Mouse (Mus musculus): ENCODE measurements around the gene Jun. TPM values are rescaled to one million over a fixed set of nuclear protein-coding genes. Genes with fewer than 3 reads are reported as not detected.
A peak's percentile ranks its signal among the peaks of the same experiment; 100 is the strongest.

Jun gene
- polyA plus RNA-seq (2016; fragmentation: Nextera tagmentation; extraction: Ambion mirVana), result 112 and 118 TPM in 2 replicates

DNA sequence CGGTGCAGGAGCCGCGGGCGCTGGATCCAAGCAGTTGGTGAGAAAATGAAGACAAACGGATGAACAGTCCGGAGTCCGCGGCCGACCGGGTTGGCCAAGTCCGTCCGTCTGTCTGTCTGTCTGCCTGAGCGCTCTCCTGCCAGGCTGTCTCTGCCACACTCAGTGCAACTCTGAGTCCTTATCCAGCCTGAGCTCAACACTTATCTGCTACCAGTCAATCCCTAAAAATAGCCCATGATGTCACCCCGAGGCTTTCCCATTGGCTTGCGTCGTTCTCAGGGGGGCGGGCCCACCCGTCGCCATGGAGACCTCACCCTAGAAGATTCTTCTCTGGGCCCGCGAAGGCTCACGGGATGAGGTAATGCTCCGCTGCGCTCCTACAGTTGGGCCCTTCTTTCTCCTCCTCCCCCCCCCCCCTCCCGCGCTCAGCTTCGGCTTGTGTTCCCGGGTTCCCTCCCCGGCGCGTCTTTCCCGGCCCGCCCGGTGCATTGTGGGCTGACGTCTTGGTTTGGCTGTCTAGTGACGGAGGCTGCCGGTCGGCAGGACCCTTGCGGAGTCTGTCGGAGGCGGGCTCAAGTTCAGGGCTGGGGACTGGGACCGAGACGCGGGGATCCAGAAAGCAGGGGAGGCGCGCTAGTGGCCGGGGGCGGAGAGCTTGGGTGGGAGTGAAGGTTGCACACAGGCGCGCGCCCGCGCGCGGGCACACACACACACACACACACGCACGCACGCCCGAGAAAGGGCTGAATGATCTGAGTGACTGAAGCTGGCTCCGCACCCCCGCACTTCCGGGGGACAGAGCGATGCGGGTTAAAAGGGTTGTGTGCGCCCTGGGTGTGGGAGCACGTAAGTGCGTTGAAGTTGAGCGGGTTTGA, at the start of gene Jun:
Gene Jun, minus strand, starts transcription at position 198 of the 875 bp plus-strand sequence.
- H3K27me3 ChIP-seq, result no peaks in the 10 kb centered on the region
- H3K36me3 ChIP-seq, result no peaks in the 10 kb centered on the region
- no peaks in the 10 kb centered on the region for H3K9me3 ChIP-seq
- peaks cover 16% of the 10 kb centered on the region for H3K4me1 ChIP-seq
- peak within 1 kb of the TSS; percentile 93 for H3K4me2 ChIP-seq (replicated peaks)
- peak within 1 kb of the TSS; percentile 99 for H3K27ac ChIP-seq
- H3K9ac ChIP-seq, result peak within 1 kb of the TSS; percentile 86
- H3K4me3 ChIP-seq, result peak within 1 kb of the TSS; percentile 69
- under 1% methylated on average over 68 of the region's 68 CpGs for WGBS
- peak; percentile 90 for ATAC-seq (ENCODE audit: insufficient number of reproducible peaks, insufficient read depth, low FRiP score, low TSS enrichment)

DNA sequence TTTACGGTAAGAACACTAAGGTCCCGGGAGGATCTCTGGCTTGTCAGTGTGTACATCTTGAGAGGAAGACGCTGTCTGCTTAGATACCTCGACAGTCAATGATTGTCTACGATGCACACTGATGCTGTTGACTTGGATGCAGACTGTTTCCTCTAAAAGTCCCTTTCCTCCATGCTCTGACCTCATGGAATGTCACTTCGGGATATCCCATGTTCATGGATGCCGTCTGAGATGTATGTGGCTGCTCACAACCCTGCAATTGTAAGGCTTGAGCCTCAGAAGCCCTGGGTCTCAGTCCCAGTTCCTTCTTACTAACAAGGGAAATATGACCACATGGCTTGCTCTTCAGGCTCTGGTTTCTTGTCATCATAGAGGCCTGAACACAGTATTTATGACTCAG, 49.7 kb upstream of the Jun start:
- H3K4me1 ChIP-seq, result peaks cover 37% of the 10 kb centered on the region
- WGBS, result 94% methylated on average over 7 of the region's 7 CpGs
- H3K27me3 ChIP-seq, result no peaks in the 10 kb centered on the region
- no peak overlapping the region for H3K27ac ChIP-seq
- H3K36me3 ChIP-seq, result no peaks in the 10 kb centered on the region
- peaks cover 7% of the 10 kb centered on the region for H3K9me3 ChIP-seq
- H3K9ac ChIP-seq, result no peak overlapping the region
- no peak overlapping the region for H3K4me3 ChIP-seq
- no peak overlapping the region for H3K4me2 ChIP-seq (replicated peaks)
- ATAC-seq (ENCODE audit: insufficient number of reproducible peaks, insufficient read depth, low FRiP score, low TSS enrichment), result no peak

DNA sequence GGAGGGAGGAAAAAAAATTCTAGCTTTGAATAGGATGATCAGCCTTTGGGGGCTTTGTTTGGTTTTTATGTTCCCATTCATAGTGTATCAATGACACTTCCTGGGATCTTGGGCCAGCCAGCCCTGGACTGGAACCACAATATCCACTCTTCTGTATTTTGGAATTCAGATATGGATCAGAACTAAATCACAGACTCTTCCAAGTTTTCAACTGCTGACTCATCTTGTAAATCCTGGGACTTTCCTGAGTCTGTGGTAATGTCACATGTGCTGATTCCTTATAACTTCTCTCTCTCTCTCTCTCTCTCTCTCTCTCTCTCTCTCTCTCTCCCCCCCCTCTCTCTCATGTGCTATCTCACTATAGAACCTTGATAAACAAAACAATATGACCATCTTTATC, 48.7 kb upstream of the Jun start:
- no peak overlapping the region for H3K4me2 ChIP-seq (replicated peaks)
- H3K9me3 ChIP-seq, result peaks cover 7% of the 10 kb centered on the region
- H3K9ac ChIP-seq, result no peak overlapping the region
- no peaks in the 10 kb centered on the region for H3K27me3 ChIP-seq
- H3K27ac ChIP-seq, result no peak overlapping the region
- H3K4me3 ChIP-seq, result no peak overlapping the region
- peaks cover 27% of the 10 kb centered on the region for H3K4me1 ChIP-seq
- H3K36me3 ChIP-seq, result no peaks in the 10 kb centered on the region
- ATAC-seq (ENCODE audit: insufficient number of reproducible peaks, insufficient read depth, low FRiP score, low TSS enrichment), result no peak

DNA sequence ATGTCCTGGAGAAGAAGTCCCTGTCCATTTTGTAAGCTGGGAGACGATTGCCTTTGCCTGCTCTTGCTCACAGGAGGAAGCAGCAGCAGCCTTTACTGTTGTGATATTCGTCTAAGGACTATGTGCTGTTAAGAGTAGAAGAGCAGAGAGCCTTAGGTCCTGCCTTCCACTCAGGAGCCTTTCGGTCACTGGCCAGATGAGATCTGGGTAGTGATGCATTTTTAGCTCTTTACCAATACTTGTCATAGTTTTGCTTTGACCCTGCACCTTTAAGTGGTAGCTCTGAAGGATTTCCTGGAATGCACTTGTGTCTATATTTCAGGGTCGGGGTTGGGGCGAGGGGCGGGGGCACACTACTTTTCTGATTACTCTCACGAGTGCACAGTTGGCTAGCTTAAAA, 47.4 kb upstream of the Jun start:
- peak overlapping the region; percentile 51; the same call in 1 of the 2 replicates for H3K27ac ChIP-seq
- 55% methylated on average over 7 of the region's 7 CpGs for WGBS
- no peak for ATAC-seq (ENCODE audit: insufficient number of reproducible peaks, insufficient read depth, low FRiP score, low TSS enrichment)

DNA sequence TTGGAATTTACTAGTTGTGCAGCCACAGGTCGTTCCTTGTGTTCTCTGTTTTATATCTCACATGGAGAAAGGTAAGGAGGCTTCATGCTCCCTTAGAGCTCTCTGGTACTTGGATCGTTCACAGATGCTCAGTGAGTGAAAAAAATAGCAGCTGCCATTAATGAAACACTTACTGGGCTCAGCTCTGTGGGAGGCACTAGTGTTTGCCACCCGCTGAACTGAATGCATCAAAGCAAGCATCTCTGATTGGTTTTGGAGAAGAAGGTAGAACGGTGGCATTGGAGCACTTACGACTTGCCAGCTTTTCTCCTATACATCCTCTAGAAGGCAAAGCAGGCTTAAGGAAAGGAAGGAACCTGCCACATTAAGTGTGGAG, 46.7 kb upstream of the Jun start:
- Histone ChIP-seq H3K9ac (no peak overlapping the region), H3K27ac (peak overlapping the region; percentile 51; the same call in 1 of the 2 replicates)
- ATAC-seq (ENCODE audit: insufficient number of reproducible peaks, insufficient read depth, low FRiP score, low TSS enrichment), result no peak

More for the DNA sequence above, 47.4 kb upstream of the Jun start:
- peaks cover 22% of the 10 kb centered on the region for H3K4me1 ChIP-seq
- H3K36me3 ChIP-seq, result no peaks in the 10 kb centered on the region
- H3K27me3 ChIP-seq, result no peaks in the 10 kb centered on the region
- no peak overlapping the region for H3K9ac ChIP-seq
- H3K9me3 ChIP-seq, result peaks cover 7% of the 10 kb centered on the region
- no peak overlapping the region for H3K4me3 ChIP-seq
- no peak overlapping the region for H3K4me2 ChIP-seq (replicated peaks)

DNA sequence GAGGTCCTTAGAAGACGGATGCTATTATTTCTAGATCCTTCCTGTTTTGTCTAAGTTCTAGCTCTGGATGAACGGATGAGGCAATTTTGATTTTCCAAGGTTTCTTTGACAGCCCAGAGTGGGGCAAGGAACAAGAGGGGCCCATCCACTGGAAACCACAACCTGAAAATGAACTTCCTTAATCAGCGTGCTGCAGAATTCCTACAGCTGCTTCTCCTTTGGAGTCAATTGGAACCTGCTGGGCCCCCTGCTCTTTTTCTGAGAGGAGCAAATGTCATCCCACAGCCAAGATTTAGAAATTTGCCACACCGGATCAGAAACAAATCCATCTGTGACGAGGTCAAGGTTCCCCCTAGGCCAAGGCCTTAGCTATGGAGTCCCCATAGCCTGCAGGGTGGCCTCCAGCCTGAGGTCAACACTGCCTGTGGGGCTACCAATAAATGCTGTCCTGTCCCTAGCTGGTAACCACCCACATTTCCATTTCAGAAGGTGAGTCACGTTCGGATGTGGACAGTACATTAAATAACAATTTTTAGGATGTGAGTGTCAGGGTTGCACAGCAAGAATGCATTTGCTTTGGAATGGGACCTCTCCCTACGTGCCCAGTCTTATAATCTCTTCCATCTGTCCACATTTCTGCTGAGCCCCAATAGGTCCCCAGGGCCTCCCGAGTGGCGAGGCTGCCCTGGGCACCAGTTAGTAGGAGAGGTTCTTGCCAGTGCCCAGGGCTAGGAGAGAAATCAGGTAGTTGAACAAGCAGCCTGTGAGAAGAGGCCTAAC, 46.1 kb upstream of the Jun start:
- Histone ChIP-seq H3K27me3 (no peaks in the 10 kb centered on the region), H3K9ac (no peak overlapping the region), H3K27ac (peak overlapping the region; percentile 51; the same call in 1 of the 2 replicates), H3K4me3 (no peak overlapping the region), H3K4me2 (replicated peaks) (no peak overlapping the region), H3K4me1 (peaks cover 26% of the 10 kb centered on the region), H3K9me3 (peaks cover 7% of the 10 kb centered on the region), H3K36me3 (no peaks in the 10 kb centered on the region)
- WGBS, result 22% methylated on average over 10 of the region's 10 CpGs
- 0 out of 2 replicates have a peak, but pooled peaks have one; percentile 56 for ATAC-seq (ENCODE audit: insufficient number of reproducible peaks, insufficient read depth, low FRiP score, low TSS enrichment)

More for the DNA sequence above, 46.7 kb upstream of the Jun start:
- Histone ChIP-seq H3K4me1 (peaks cover 24% of the 10 kb centered on the region), H3K9me3 (peaks cover 7% of the 10 kb centered on the region), H3K4me3 (no peak overlapping the region), H3K4me2 (replicated peaks) (no peak overlapping the region), H3K27me3 (no peaks in the 10 kb centered on the region), H3K36me3 (no peaks in the 10 kb centered on the region)
- 34% methylated on average over 5 of the region's 5 CpGs for WGBS

DNA sequence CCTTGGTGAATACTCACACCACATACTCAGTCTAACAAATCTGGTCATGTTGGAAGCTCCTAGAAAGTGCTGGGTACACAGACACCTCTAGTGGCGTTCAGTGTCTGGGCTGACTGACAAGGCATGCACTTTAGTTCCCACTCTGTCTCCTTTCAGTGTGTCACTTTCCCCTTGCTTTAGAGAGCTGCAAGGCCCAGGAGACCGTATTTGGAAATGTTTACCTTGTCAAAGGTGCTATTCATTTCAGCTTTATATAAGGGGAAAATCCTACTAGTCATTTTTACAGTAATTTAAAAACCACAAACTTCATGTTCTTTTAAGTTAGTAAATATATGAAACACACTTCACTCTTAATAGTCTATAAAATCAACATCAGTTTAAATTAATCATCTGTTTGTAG, 44.7 kb upstream of the Jun start:
- Histone ChIP-seq H3K27me3 (no peaks in the 10 kb centered on the region), H3K27ac (no peak overlapping the region), H3K4me3 (no peak overlapping the region), H3K9me3 (peaks cover 2% of the 10 kb centered on the region), H3K36me3 (no peaks in the 10 kb centered on the region), H3K4me1 (peaks cover 26% of the 10 kb centered on the region), H3K9ac (no peak overlapping the region), H3K4me2 (replicated peaks) (no peak overlapping the region)
- ATAC-seq (ENCODE audit: insufficient number of reproducible peaks, insufficient read depth, low FRiP score, low TSS enrichment), result no peak
- WGBS, result 60% methylated on average over 2 of the region's 2 CpGs

DNA sequence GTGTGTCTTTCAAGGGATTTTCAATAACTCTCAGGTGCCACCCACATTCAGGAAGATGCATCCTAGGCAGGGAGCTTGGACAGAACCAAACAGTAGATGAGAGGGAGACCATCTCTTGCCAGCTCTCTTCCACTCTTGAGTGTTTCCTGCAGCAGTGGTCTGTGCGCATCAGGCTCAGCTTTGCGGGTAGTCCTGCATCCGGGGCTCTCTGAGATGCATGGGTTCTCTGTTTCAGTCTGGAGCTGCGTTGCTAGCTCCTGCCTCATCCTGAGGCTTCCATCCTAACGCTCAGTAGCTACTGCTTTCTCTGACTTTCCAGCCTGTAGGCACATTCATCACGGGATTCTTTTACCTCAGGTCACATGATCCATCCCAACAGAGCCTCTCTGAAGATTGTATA, 43.9 kb upstream of the Jun start:
- Histone ChIP-seq H3K4me1 (peaks cover 26% of the 10 kb centered on the region), H3K9ac (no peak overlapping the region), H3K27me3 (no peaks in the 10 kb centered on the region), H3K4me2 (replicated peaks) (no peak overlapping the region), H3K9me3 (no peaks in the 10 kb centered on the region), H3K36me3 (no peaks in the 10 kb centered on the region), H3K4me3 (no peak overlapping the region), H3K27ac (no peak overlapping the region)
- no peak for ATAC-seq (ENCODE audit: insufficient number of reproducible peaks, insufficient read depth, low FRiP score, low TSS enrichment)
- 89% methylated on average over 6 of the region's 6 CpGs for WGBS

DNA sequence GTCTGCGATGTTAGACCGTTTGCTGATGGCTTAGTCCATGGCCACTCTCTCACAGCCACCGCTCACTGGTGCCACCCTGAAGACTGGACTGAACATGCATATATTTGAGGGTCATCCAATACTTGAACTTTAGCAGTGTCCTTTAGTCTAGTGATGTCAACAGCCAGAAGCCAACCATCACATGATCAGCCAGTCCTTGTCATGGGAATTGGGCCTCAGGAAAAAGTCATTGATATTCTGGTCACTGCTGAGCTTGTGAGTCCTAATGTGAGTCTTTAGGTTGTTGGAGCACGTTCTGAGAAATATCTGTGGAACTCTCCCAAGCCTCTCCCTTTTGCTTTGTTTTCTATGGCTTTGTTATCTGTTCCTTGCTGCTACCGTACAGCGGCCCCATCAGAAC, 43.3 kb upstream of the Jun start:
- no peaks in the 10 kb centered on the region for H3K27me3 ChIP-seq
- H3K4me3 ChIP-seq, result no peak overlapping the region
- peaks cover 26% of the 10 kb centered on the region for H3K4me1 ChIP-seq
- no peaks in the 10 kb centered on the region for H3K9me3 ChIP-seq
- WGBS, result 95% methylated on average over 6 of the region's 6 CpGs
- H3K27ac ChIP-seq, result no peak overlapping the region
- H3K9ac ChIP-seq, result no peak overlapping the region
- H3K36me3 ChIP-seq, result no peaks in the 10 kb centered on the region
- no peak for ATAC-seq (ENCODE audit: insufficient number of reproducible peaks, insufficient read depth, low FRiP score, low TSS enrichment)
- H3K4me2 ChIP-seq (replicated peaks), result no peak overlapping the region

DNA sequence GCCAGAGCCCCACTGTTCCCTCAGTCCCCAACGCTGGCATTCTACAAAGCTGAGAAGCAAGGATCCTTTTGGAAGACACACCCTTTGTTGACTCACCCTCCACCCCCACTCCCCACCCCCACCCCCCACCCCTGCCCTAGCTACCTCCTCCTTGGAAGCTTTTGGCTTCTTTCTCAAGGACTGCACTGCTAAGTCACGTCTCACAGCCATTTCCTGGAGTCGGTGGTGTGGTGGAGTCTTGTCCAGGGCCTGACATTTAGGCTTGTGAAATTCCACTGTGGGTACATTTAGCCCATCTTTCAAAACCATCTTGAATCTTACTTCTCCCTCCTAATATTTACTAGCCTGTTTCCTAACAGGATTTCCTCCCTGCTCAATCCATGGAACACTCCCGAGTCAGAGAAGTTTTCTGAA, 42.7 kb upstream of the Jun start:
- no peak overlapping the region for H3K27ac ChIP-seq
- no peaks in the 10 kb centered on the region for H3K36me3 ChIP-seq
- H3K4me1 ChIP-seq, result peaks cover 26% of the 10 kb centered on the region
- 58% methylated on average over 4 of the region's 4 CpGs for WGBS
- no peak overlapping the region for H3K4me2 ChIP-seq (replicated peaks)
- no peaks in the 10 kb centered on the region for H3K9me3 ChIP-seq
- no peak for ATAC-seq (ENCODE audit: insufficient number of reproducible peaks, insufficient read depth, low FRiP score, low TSS enrichment)
- H3K27me3 ChIP-seq, result no peaks in the 10 kb centered on the region
- H3K9ac ChIP-seq, result no peak overlapping the region
- H3K4me3 ChIP-seq, result no peak overlapping the region

DNA sequence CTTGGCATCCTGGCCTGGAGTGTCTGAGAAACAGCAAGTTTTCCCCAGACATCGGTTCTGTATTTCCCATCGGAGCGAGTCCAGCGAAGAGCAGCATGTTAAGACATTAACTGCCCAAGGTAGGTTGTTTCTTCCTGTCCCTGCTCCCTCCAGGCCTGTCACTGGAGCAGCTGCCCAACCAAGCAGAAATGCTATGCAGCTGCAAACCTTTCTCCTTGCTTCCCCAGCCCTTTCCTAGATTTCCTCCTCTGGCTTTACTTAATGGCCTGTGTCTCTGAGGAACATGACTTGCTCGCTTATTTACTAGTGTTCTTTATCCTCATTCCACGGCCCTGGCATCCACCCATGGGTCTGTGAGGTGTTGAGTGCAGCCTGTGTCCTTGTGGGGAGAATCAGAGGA, 41.6 kb upstream of the Jun start:
- Histone ChIP-seq H3K36me3 (no peaks in the 10 kb centered on the region), H3K27me3 (no peaks in the 10 kb centered on the region), H3K4me2 (replicated peaks) (no peak overlapping the region), H3K4me3 (no peak overlapping the region), H3K9me3 (no peaks in the 10 kb centered on the region), H3K9ac (no peak overlapping the region), H3K27ac (no peak overlapping the region), H3K4me1 (peaks cover 18% of the 10 kb centered on the region)
- ATAC-seq (ENCODE audit: insufficient number of reproducible peaks, insufficient read depth, low FRiP score, low TSS enrichment), result no peak
- 67% methylated on average over 6 of the region's 6 CpGs for WGBS

DNA sequence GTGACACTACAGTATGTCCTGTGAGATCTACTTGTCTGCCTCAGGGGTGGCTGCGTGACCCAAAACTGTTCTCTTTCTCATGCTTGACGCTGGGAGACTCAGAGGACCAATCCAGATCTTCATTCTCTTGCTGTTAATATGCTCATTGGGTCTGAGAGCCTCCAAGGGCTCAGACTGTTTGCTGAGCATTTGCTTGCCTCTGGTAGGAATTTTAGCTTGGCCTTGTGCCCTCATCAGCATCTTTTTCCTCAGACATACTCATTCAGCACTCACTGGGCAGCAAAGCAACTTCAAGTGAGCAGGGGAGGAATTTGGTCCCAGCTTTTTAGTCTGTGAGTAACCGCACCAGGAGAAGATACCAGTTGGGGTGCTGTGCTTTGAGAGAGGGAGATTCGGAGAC, 40.5 kb upstream of the Jun start:
- WGBS, result 85% methylated on average over 4 of the region's 4 CpGs

More for the DNA sequence above, 40.5 kb upstream of the Jun start:
- no peaks in the 10 kb centered on the region for H3K36me3 ChIP-seq
- no peaks in the 10 kb centered on the region for H3K27me3 ChIP-seq
- no peak overlapping the region for H3K27ac ChIP-seq
- no peak for ATAC-seq (ENCODE audit: insufficient number of reproducible peaks, insufficient read depth, low FRiP score, low TSS enrichment)
- no peak overlapping the region for H3K4me3 ChIP-seq
- peaks cover 7% of the 10 kb centered on the region for H3K4me1 ChIP-seq
- no peaks in the 10 kb centered on the region for H3K9me3 ChIP-seq
- no peak overlapping the region for H3K9ac ChIP-seq
- no peak overlapping the region for H3K4me2 ChIP-seq (replicated peaks)

Measured in embryonic facial prominence, embryonic 12.5 days (tissue).